Mouse (Mus musculus): ENCODE results near the gene Lmbr1.
A peak's percentile ranks its signal among the peaks of the same experiment; 100 is the strongest.

Gene Lmbr1

GRCm38 (mm10) chr5:29253876-29254275 is 124.3 kb downstream of the Lmbr1 start:
- DNase-seq (ENCODE audit: low read depth, low spot score): peak; percentile 82

DNA sequence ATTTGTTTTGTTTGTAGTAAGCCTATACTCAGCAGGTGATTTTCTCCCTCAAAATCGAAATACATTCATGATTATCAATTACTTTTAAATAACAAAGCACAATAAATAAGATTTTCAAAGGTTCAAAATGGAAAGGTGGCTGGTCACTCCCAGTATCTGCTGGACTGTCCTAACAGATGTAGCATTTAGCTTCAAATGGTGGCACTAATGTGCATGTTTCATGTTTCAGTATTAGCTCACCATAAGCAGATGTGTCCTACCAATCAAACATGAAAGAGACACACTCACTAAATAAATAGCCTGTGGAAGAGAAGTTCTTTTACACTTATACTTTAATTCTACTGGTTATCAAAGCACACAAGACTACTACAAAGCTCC is 126.7 kb downstream of the Lmbr1 start:
- DNase-seq (ENCODE audit: low read depth, low spot score): no peak

GRCm38 (mm10) chr5:29250795-29251495 is 127.2 kb downstream of the Lmbr1 start:
- no peak for DNase-seq (ENCODE audit: low read depth, low spot score)

DNA sequence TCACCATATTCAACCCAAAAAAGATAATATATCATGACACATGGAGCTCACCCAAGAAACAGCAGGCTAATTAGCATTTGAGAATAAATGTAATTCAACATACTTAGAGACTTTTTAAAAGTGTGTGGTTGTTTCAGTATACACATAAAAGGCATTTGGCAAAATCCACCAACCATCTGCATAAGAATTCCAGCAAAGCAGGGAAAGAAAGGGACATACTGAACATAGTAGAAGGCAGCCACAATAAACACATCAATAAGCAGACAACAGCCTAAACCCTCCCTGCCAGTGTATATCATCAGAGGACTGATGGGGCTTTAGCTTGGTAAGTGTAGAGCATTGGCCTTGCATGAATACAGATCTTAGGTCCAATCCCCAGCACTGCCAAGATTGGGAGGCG is 133.4 kb downstream of the Lmbr1 start:
- DNase-seq (ENCODE audit: low read depth, low spot score): no peak

- no peak for DNase-seq (ENCODE audit: low read depth, low spot score)
Measured at GRCm38 (mm10) chr5:29238379-29238778, 139.8 kb downstream of the Lmbr1 start.

- DNase-seq (ENCODE audit: low read depth, low spot score): no peak
Measured at GRCm38 (mm10) chr5:29230481-29230880, 147.7 kb downstream of the Lmbr1 start.

DNA sequence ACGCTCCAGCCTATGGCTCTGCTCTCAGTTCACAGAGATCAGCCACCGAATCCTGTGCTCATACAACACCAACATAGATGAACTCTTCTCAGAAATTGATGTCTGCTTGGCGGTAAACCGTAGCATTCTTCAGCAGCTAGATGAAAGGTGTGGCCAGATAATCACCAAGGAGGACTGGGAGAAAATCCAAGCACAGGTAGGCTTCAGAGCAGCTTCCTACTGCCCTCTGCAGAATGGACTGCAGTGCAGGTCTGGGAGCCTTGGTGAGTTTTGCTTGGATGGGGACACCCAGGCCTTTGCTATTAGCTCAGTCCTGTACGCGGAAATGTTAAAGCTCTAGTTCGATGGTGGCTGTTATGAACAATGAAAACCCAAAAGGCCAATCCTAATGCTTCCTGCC is 154.1 kb downstream of the Lmbr1 start:
- no peak for DNase-seq (ENCODE audit: low read depth, low spot score)

GRCm38 (mm10) chr5:29217997-29218396 is 160.2 kb downstream of the Lmbr1 start:
- DNase-seq (ENCODE audit: low read depth, low spot score): no peak

- no peak for DNase-seq (ENCODE audit: low read depth, low spot score)
Measured at GRCm38 (mm10) chr5:29211980-29212555, 166.1 kb downstream of the Lmbr1 start.

- DNase-seq (ENCODE audit: low read depth, low spot score): no peak
Measured at GRCm38 (mm10) chr5:29205690-29206089, 172.5 kb downstream of the Lmbr1 start.

- DNase-seq (ENCODE audit: low read depth, low spot score): peak; percentile 12
Measured at GRCm38 (mm10) chr5:29199868-29200267, 178.3 kb downstream of the Lmbr1 start.

- DNase-seq (ENCODE audit: low read depth, low spot score): peak; percentile 91
Measured at GRCm38 (mm10) chr5:29198960-29199488, 179.2 kb downstream of the Lmbr1 start.

DNA sequence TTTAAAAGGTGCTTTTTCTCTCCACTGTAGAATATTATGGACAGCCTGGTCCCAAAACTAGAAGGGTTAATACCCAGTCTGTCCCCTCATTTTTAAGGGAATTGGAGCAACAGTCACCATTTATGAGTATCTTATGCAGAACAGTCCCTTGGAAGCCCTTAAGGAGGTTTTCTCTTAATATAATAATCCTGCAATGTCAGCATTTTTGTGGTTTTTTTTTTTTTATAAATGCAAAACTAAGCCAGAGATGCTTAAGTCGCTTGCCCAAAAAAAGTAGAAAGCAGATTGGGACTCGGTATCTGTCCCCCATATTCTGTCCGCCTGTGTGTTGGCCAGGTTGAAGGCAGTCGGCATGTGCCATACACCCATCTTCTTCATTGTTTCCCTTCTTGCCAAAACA is 181.0 kb downstream of the Lmbr1 start:
- DNase-seq (ENCODE audit: low read depth, low spot score): no peak

- no peak for DNase-seq (ENCODE audit: low read depth, low spot score)
Measured at GRCm38 (mm10) chr5:29196264-29196658, 181.9 kb downstream of the Lmbr1 start.

- DNase-seq (ENCODE audit: low read depth, low spot score): peak; percentile 94
Measured at GRCm38 (mm10) chr5:29195570-29196263, 182.5 kb downstream of the Lmbr1 start, which contains the start of gene Rnf32. TSS of gene Rnf32 (plus strand) at chr5:29195992.

DNA sequence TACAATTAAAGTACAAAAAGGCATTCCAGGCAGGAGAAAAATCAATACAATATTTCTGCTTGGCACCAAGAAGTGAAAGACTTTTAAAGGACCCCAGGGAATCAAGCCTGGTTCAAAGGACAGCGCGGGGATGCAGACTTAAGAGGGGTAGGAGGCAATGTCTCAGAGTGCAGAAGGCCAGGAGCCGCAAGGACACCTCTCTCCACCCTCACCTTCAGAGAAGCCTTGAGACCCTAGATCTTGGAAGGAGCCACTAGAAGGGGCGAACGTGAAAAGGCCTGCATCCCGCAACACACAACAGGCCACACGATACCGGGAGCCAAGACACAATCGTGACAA is 183.0 kb downstream of the Lmbr1 start:
- no peak for DNase-seq (ENCODE audit: low read depth, low spot score)

- DNase-seq (ENCODE audit: low read depth, low spot score): no peak
Measured at GRCm38 (mm10) chr5:29186798-29187197, 191.4 kb downstream of the Lmbr1 start.

All from R1 (cell line).